Mouse (Mus musculus) heart, adult 2 months (tissue): ENCODE results near the gene Tspear. TPM values are rescaled to one million over a fixed set of nuclear protein-coding genes. Genes with fewer than 3 reads are reported as not detected.
A peak's percentile ranks its signal among the peaks of the same experiment; 100 is the strongest.

Experiments used
- DNase-seq, 2 experiments: peaks; one replicate each; pipeline ENCODE4 v3.0.0; 2021
- H3K27ac ChIP-seq: fragments of 200-600 bp; 2 replicates; pipeline ENCODE4 v1.8.1; 2022
- H3K27me3 ChIP-seq: fragments of 200-500 bp; 2 replicates; pipeline ENCODE4 v1.6.1; 2012; ENCODE audit warnings: mild to moderate bottlenecking, low read length, inconsistent platforms, mixed read lengths; ENCODE audit not compliant: control insufficient read depth, insufficient read depth
- H3K36me3 ChIP-seq: fragments of 200-500 bp; 2 replicates; pipeline ENCODE4 v1.6.1; 2012; ENCODE audit warnings: low read length, inconsistent platforms; ENCODE audit not compliant: control insufficient read depth, insufficient read depth
- H3K4me1 ChIP-seq: fragments of 200-500 bp; 2 replicates; pipeline ENCODE4 v1.6.1; 2011; ENCODE audit warnings: low read length; ENCODE audit not compliant: control insufficient read depth, insufficient read depth
- H3K4me3 ChIP-seq: fragments of 200-600 bp; 2 replicates; pipeline ENCODE4 v1.8.1; 2022
- H3K79me2 ChIP-seq: fragments of 200-500 bp; replicated peaks from 2 replicates; pipeline ENCODE4 v1.6.1; 2012; ENCODE audit warnings: mild to moderate bottlenecking, inconsistent platforms, low read length, moderate library complexity, mixed read lengths; ENCODE audit not compliant: control insufficient read depth, insufficient read depth
- H3K9ac ChIP-seq: fragments of 200-500 bp; 2 replicates; pipeline ENCODE4 v1.6.1; 2012; ENCODE audit warnings: low read depth, mild to moderate bottlenecking, control low read depth, inconsistent platforms, low read length, mixed read lengths
- CTCF ChIP-seq: fragments of 200-600 bp; IDR thresholded peaks from 2 replicates; pipeline ENCODE4 v1.8.1; 2022; ENCODE audit warnings: antibody characterized with exemption, mild to moderate bottlenecking, moderate library complexity
- EP300 ChIP-seq: fragments of 200-500 bp; IDR thresholded peaks from 2 replicates; pipeline ENCODE4 v1.6.1; 2011; ENCODE audit warnings: low read depth, low read length, control low read depth; ENCODE audit not compliant: insufficient read depth
- POLR2A ChIP-seq: fragments of 200-500 bp; IDR thresholded peaks from 2 replicates; pipeline ENCODE4 v1.6.1; 2011; ENCODE audit warnings: mild to moderate bottlenecking, low read depth, low read length, control low read depth; ENCODE audit not compliant: insufficient read depth
- WGBS: fragments of 180-500 bp; shearing (Covaris S2); methylation state at CpG from one replicate; pipeline ENCODE4 v1.1.7; 2018; 5-methylcytosine and 5-hydroxymethylcytosine counted together
- intact Hi-C: fragments of 180-260 bp; cut with DNase I; formaldehyde crosslinking; loops from one replicate; pipeline ENCODE4 v1.15.1; 2025
- polyA plus RNA-seq: library from polyadenylated mRNA; depleted of rRNA; stranded (reverse); fragments of >200 nt; gene quantifications from 2 replicates; pipeline ENCODE4 v1.2.3, GENCODE M21; 2012
- total RNA-seq, 2 experiments: library from RNA; stranded (reverse); gene quantifications; 2 replicates each; pipeline ENCODE4 v1.2.3; 2021

The Tspear gene
- total and polyA plus RNA-seq, 3 experiments: not detected

DNA sequence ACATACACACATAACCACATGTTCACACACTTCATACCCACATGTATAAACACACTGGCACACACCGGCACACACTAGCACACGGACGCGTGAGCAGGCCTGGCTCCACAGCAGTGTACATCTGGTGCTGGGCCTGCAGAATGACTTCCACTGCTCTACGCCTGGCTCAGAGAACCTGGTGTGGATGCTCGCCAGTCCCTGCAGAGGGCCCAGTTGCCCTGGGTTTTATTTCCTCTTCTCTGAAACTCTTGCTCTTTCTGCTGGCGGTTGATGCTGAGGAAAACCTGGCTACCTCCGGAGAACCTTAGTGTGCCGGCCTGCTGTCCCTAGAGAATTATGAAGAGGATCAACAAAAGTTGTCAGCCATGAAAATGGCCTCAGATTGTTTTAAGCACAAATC lies 34.3 kb upstream of the Tspear start:
- no peak overlapping the region for H3K27ac ChIP-seq
- intact Hi-C loops: no loop called here
- no peak overlapping the region for H3K4me3 ChIP-seq
- DNase-seq: no peak
- H3K9ac ChIP-seq: no peak overlapping the region
- no peaks in the 10 kb centered on the region for H3K4me1 ChIP-seq
- no peaks in the 10 kb centered on the region for H3K36me3 ChIP-seq
- 84% methylated on average over 9 of the region's 9 CpGs for WGBS
- H3K79me2 ChIP-seq: no peaks in the 10 kb centered on the region
- H3K27me3 ChIP-seq: no peaks in the 10 kb centered on the region
- TF ChIP-seq CTCF (no peak), POLR2A (no peak), EP300 (no peak)

DNA sequence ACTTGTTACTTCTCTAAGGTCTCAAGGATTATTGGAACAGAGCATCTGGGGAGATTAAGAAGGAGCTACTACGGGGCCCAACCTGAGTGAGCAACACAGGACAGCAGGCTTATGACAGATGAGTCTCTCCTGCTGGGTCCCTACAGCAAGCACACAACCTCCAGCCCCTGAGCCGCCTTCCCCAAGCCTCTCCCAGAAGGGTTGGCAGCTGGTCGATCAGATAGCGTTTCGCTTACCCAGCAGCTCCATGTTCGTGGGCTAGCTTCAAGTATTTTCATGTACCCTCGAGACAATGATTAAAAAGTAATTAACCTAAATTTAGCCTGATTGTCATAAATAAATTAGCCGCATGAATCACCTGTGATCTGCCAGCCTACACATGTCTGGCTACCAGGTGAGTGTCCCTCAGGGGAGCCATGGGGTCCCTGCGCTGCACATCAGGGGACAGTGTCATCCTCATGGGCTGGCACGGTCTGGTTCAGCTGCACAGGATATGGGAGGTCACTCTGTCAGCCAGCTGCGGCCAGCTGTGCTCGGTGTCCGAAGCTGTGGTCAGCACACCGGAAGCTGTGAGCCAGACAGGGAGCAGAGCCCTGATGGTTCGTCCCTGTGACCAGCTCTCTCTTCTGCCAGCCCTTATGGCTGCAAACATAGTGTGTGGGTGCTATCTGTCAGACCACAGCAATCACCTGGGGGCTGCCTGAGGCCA lies 27.9 kb upstream of the Tspear start:
- no peaks in the 10 kb centered on the region for H3K79me2 ChIP-seq
- DNase-seq: peak; percentile 42 to 46
- H3K36me3 ChIP-seq: no peaks in the 10 kb centered on the region
- no peaks in the 10 kb centered on the region for H3K27me3 ChIP-seq
- H3K9ac ChIP-seq: no peak overlapping the region
- H3K27ac ChIP-seq: no peak overlapping the region
- no peaks in the 10 kb centered on the region for H3K4me1 ChIP-seq
- intact Hi-C loops: no loop called here
- WGBS: 54% methylated on average over 15 of the region's 15 CpGs
- TF ChIP-seq POLR2A (no peak), CTCF (no peak), EP300 (no peak)
- no peak overlapping the region for H3K4me3 ChIP-seq

DNA sequence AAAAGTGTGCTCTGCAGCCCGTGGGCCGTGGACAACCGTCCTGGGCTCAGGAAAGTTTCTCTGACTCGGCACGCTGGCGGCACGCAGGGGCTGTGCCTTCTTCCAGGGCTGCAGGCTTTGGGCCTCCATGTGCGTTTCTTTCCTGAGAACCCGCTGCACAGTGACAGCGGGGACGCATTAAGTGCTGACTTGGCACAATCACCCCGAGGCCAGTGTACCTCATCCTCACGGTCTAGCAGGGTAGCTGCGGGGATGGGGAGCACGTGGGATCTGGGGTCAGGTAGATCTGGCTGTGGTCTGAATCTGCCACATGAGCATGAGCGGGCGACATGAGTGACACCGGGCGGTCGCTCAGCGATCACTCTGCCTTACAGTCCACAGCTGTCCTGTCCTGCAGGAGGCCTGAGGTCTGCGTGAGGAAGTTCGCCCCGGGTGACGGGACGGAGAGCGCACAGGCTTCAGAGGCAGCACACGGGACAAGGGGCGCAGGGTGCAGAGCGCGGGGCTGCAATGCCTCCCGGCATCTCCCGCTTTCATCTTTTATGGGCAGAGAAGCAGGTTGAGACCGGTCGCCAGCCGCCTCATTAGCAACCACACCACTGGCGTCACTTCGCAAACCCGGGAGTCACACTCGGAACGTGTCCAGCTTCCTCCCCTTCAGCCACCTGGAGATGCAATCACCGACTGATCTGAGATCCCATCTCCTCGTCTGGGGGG lies 22.3 kb upstream of the Tspear start:
- intact Hi-C loops: no loop called here
- DNase-seq: no peak
- Histone ChIP-seq H3K4me3 (no peak overlapping the region), H3K9ac (no peak overlapping the region), H3K4me1 (peaks cover 1% of the 10 kb centered on the region; the same call in 1 of the 2 replicates), H3K27ac (no peak overlapping the region), H3K27me3 (no peaks in the 10 kb centered on the region), H3K79me2 (no peaks in the 10 kb centered on the region), H3K36me3 (no peaks in the 10 kb centered on the region)
- no peak for TF ChIP-seq POLR2A
- no peak for TF ChIP-seq CTCF
- no peak for TF ChIP-seq EP300
- 44% methylated on average over 43 of the region's 43 CpGs for WGBS

DNA sequence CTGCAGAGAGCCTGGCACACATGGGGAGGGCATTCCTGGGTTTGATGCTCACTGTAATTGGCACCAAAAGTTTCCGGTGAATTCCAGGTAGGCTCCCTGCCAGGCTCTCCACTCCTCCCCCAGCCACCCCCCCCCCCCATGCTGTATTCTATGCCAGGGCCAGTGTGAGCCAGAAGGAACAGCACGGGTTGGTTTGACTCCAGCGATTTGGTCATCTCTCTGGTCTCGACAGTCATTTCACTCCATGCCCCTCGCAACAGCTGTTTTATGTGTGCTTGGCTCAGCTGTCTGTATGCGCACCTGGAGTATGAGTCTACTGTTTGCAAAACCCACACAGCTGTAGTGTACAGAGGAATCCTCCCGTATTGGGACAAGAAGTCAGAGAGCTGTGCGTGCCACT lies 20.0 kb upstream of the Tspear start:
- no peaks in the 10 kb centered on the region for H3K27me3 ChIP-seq
- WGBS: 50% methylated on average over 8 of the region's 8 CpGs
- H3K9ac ChIP-seq: no peak overlapping the region
- H3K4me3 ChIP-seq: no peak overlapping the region
- TF ChIP-seq POLR2A (no peak), EP300 (no peak), CTCF (no peak)
- H3K79me2 ChIP-seq: no peaks in the 10 kb centered on the region
- H3K27ac ChIP-seq: no peak overlapping the region
- intact Hi-C loops: no loop called here
- peaks cover 1% of the 10 kb centered on the region; the same call in 1 of the 2 replicates for H3K4me1 ChIP-seq
- no peak for DNase-seq
- H3K36me3 ChIP-seq: no peaks in the 10 kb centered on the region

DNA sequence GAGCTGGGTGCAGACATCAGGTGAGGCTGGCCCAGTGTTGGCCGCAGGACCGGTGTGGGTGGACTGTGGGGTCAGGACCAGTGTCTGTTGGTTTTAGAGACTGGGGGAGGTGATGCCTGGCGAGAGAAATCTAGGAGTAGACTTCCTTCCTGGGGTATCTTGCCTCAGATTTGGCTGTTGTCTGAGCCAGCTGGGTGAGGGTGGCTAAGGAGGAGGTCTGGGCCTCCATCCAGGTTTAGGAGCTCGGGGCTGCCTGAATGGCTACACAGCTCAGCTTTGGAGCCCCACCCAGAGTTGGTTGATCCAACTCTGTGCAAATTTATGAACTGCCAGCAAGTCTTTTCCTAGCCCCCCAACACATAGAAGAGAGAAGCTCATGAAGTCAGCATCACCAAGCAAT lies 19.0 kb upstream of the Tspear start:
- Histone ChIP-seq H3K4me3 (no peak overlapping the region), H3K27me3 (no peaks in the 10 kb centered on the region), H3K79me2 (no peaks in the 10 kb centered on the region), H3K4me1 (peaks cover 1% of the 10 kb centered on the region; the same call in 1 of the 2 replicates), H3K27ac (no peak overlapping the region), H3K9ac (no peak overlapping the region), H3K36me3 (no peaks in the 10 kb centered on the region)
- intact Hi-C loops: no loop called here
- no peak for DNase-seq
- no peak for TF ChIP-seq EP300
- TF ChIP-seq CTCF: no peak
- no peak for TF ChIP-seq POLR2A
- 47% methylated on average over 4 of the region's 4 CpGs for WGBS

DNA sequence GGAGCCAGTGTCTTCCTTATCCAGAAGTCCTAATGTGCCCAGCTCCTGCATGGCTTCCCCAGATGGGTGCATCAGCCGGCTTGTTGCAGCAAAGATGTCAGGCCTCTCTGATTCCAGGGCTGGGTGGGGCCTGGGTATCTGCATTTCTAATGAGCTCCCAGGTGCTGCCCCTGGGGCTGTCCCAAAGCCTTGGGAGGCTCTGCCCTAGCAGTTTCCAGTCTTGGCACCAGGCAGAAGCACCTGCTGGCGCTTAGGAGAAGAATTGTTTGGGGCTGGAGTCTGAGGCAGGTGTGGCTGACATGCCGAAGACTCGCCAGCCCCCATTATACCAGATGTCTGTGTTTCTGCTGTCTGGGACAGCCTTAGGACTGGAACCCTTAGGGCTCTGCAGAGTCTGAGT lies 15.7 kb upstream of the Tspear start:
- WGBS: 82% methylated on average over 4 of the region's 4 CpGs
- Histone ChIP-seq H3K27ac (no peak overlapping the region), H3K4me1 (peaks cover 1% of the 10 kb centered on the region; the same call in 1 of the 2 replicates), H3K9ac (no peak overlapping the region), H3K27me3 (no peaks in the 10 kb centered on the region), H3K36me3 (no peaks in the 10 kb centered on the region), H3K4me3 (no peak overlapping the region), H3K79me2 (no peaks in the 10 kb centered on the region)
- DNase-seq: no peak
- TF ChIP-seq EP300: no peak
- no peak for TF ChIP-seq CTCF
- no peak for TF ChIP-seq POLR2A
- intact Hi-C loops: no loop called here
